Mouse (Mus musculus) bone marrow, adult 2 months (tissue): Measurements from ENCODE around the gene Zcchc14.

Experiments
- CTCF ChIP-seq: fragments of 200-500 bp; IDR thresholded peaks from 2 replicates; pipeline ENCODE4 v1.5.1; 2011; ENCODE audit warnings: low read length, control low read depth; ENCODE audit not compliant: control insufficient read depth, insufficient read depth
- POLR2A ChIP-seq: fragments of 200-500 bp; IDR thresholded peaks from 2 replicates; pipeline ENCODE4 v1.6.1; 2011; ENCODE audit warnings: low read depth, mild to moderate bottlenecking, control low read depth, low read length, borderline replicate concordance; ENCODE audit not compliant: control insufficient read depth

DNA sequence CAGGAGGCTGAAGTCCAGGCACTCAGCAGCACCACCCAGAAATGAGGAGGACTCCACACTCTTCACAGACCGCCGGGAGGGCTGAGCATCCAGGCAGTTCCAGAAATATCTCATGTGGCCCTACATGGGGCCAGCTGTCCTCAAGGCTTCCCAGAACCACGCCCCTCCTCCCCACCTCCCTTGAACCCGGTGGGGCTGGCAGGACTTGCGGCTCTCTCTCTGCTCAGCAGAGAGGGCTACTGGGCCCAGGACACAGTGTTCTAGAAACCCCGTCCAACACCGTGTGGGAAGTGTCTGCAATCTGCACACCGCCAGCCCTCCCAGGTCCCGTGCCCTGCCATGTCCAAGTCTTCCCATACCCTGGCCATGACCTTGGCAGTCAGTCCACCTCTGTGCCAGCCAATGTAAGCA, 89.8 kb downstream of the Zcchc14 start:
- TF ChIP-seq CTCF (no peak), POLR2A (no peak)
